24 mouse cellular contexts compared by ENCODE assay signal in genomic region chr6:27895153-27895552, GRCm38 (mm10).
"Had no signal": no experiment of that assay in that cellular context is flagged by ENCODE, and none has a peak within 500 bp of the region (broad histone marks: within the 10 kb centered on the region; RNA-seq: fewer than 3 reads in every experiment).

No protein-coding gene starts in this region.

- H3K9me3 ChIP-seq: heart, embryonic 13.5 days; heart, embryonic 15.5 days; hindbrain, embryonic 10.5 days; hindbrain, embryonic 12.5 days; intestine, embryonic 15.5 days; limb, embryonic 10.5 days; limb, embryonic 12.5 days had no signal

- H3K27ac ChIP-seq: heart, adult 2 months; heart, embryonic 13.5 days; heart, embryonic 15.5 days; hindbrain, embryonic 10.5 days; hindbrain, embryonic 12.5 days; hindbrain, embryonic 14.5 days; intestine, embryonic 15.5 days; layer of hippocampus, adult 2 months; left cerebral cortex, adult 2 months; limb, embryonic 10.5 days; limb, embryonic 12.5 days had no signal

- H3K36me3 ChIP-seq: heart, embryonic 13.5 days; heart, embryonic 15.5 days; hindbrain, embryonic 10.5 days; hindbrain, embryonic 12.5 days; intestine, embryonic 15.5 days; limb, embryonic 10.5 days; limb, embryonic 12.5 days had no signal

- H3K4me1 ChIP-seq: heart, embryonic 13.5 days; heart, embryonic 15.5 days; hindbrain, embryonic 10.5 days; hindbrain, embryonic 12.5 days; intestine, embryonic 15.5 days; limb, embryonic 10.5 days; limb, embryonic 12.5 days had no signal

- H3K9ac ChIP-seq: heart, embryonic 13.5 days; heart, embryonic 15.5 days; hindbrain, embryonic 12.5 days; hindbrain, embryonic 14.5 days; intestine, embryonic 15.5 days; limb, embryonic 12.5 days had no signal

- H3K27me3 ChIP-seq: heart, embryonic 13.5 days; heart, embryonic 15.5 days; hindbrain, embryonic 12.5 days; intestine, embryonic 15.5 days; limb, embryonic 12.5 days had no signal

- H3K4me3 ChIP-seq: heart, adult 2 months; heart, embryonic 13.5 days; heart, embryonic 15.5 days; hindbrain, embryonic 10.5 days; hindbrain, embryonic 12.5 days; intestine, embryonic 15.5 days; layer of hippocampus, adult 2 months; left cerebral cortex, adult 2 months; limb, embryonic 10.5 days; limb, embryonic 12.5 days had no signal

- H3K4me2 ChIP-seq: heart, embryonic 11.5 days; heart, embryonic 13.5 days; heart, embryonic 15.5 days; hindbrain, embryonic 12.5 days; hindbrain, embryonic 14.5 days; intestine, embryonic 15.5 days; limb, embryonic 12.5 days had no signal

- DNase-seq: gastrocnemius, postnatal 14 days; gastrocnemius, postnatal 36 days; heart, adult 11 months; heart, adult 2 months; heart, postnatal 4 days; kidney, adult 18-20 months; kidney, adult 8-10 months; kidney, postnatal 10 days; kidney, postnatal 25 days; kidney, postnatal 4 days had no signal

- ATAC-seq: hindbrain, embryonic 16.5 days; inflammation-experienced regulatory T-cells, adult 6 months; intestine, embryonic 15.5 days; intestine, postnatal 0 days had no signal
